Mouse (Mus musculus) induced T-regulatory cell, adult 2 months (primary cell): Measurements from ENCODE around the gene Gm49395.

ENCODE experiments used
- DNase-seq: peaks from one replicate; pipeline ENCODE4 v3.0.0-alpha.2; 2012; ENCODE audit warnings: low read depth

Gene Gm49395

DNA sequence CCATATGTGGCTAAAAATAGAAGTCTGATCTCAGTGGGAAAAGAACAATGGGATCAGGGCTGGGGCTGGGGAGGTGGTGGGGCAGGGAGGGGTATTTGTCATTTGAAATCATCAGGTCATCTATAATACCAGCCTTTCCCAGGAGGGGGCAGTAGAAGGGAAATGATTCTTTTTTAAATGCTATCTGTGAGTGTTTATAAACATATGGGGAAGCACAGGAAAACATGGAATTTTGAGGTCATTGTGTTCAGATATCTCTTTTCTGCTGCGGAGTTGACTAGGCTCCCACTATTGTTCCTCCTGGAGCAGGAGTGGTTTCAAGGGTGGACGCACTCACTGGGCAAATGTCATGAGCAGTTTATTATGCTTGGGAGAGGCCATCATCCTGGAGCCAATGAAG lies 114.6 kb downstream of the Gm49395 start:
- peak; percentile 34 for DNase-seq
